Mouse (Mus musculus) ES-E14 (cell line): ENCODE measurements at regions not wholly inside any gene's neighbourhood (a gene's known extent, or its start where the extent isn't known, plus 50 kb on each side); places are given as distances from the start of the nearest gene placed in this dataset.

Source experiments
- DNase-seq: peaks from one replicate; pipeline ENCODE4 v3.0.0-alpha.2; 2013; ENCODE audit warnings: low read depth, low spot score
- H3K27ac ChIP-seq: 2 replicates; pipeline ENCODE4 v1.5.1; 2012; ENCODE audit warnings: low read depth, mild to moderate bottlenecking, low read length, moderate library complexity, mixed read lengths; ENCODE audit not compliant: poor library complexity, insufficient read depth, severe bottlenecking
- H3K36me3 ChIP-seq: 2 replicates; pipeline ENCODE4 v1.6.1; 2012; ENCODE audit warnings: mild to moderate bottlenecking, low read length, moderate library complexity, mixed read lengths; ENCODE audit not compliant: control insufficient read depth, poor library complexity, insufficient read depth, severe bottlenecking
- H3K4me1 ChIP-seq, 2 experiments: fragments of 150-350 bp in 1 of 2; sonication (generic) in 1 of 2; 2 replicates each; pipeline ENCODE4 v1.6.1; 2012; ENCODE audit warnings: low read length in 2 of 2, mild to moderate bottlenecking in 1 of 2, mixed read lengths in 1 of 2; ENCODE audit not compliant: control insufficient read depth in 2 of 2, insufficient read depth in 2 of 2, poor library complexity in 1 of 2
- H3K4me3 ChIP-seq, 2 experiments: fragments of 150-350 bp in 1 of 2; sonication (generic) in 1 of 2; 2 replicates each; pipeline ENCODE4 v1.5.1; 2012; ENCODE audit warnings: low read length in 2 of 2, low read depth in 1 of 2, mild to moderate bottlenecking in 1 of 2, mixed read lengths in 1 of 2; ENCODE audit not compliant: insufficient read depth in 1 of 2, poor library complexity in 1 of 2, severe bottlenecking in 1 of 2
- H3K9ac ChIP-seq: 2 replicates; pipeline ENCODE4 v1.6.1; 2012; ENCODE audit warnings: low read depth, mild to moderate bottlenecking, low read length, mixed read lengths; ENCODE audit not compliant: poor library complexity, insufficient read depth, severe bottlenecking
- H3K9me3 ChIP-seq: fragments of 150-350 bp; sonication (generic); 2 replicates; pipeline ENCODE4 v1.6.1; 2012; ENCODE audit warnings: low read depth, mild to moderate bottlenecking, low read length; ENCODE audit not compliant: control insufficient read depth, insufficient read depth
- CHD2 ChIP-seq: IDR thresholded peaks from 2 replicates; pipeline ENCODE4 v1.6.1; 2014; ENCODE audit warnings: mild to moderate bottlenecking, low read depth, low read length, inconsistent platforms
- HCFC1 ChIP-seq: IDR thresholded peaks from 2 replicates; pipeline ENCODE4 v1.6.1; 2012; ENCODE audit warnings: low read length, inconsistent platforms, borderline replicate concordance; ENCODE audit not compliant: insufficient read depth
- MAFK ChIP-seq: IDR thresholded peaks from 2 replicates; pipeline ENCODE4 v1.6.1; 2014; ENCODE audit warnings: mild to moderate bottlenecking, low read depth, low read length, inconsistent platforms; ENCODE audit not compliant: insufficient read depth
- ZC3H11A ChIP-seq: IDR thresholded peaks from 2 replicates; pipeline ENCODE4 v1.6.1; 2012; ENCODE audit warnings: low read depth, mild to moderate bottlenecking, inconsistent platforms, low read length, borderline replicate concordance
- ZNF384 ChIP-seq: IDR thresholded peaks from 2 replicates; pipeline ENCODE4 v1.6.1; 2012; ENCODE audit warnings: low read depth, low read length, inconsistent platforms
- in situ Hi-C, 2 experiments: fragments of 600-800 bp; cut with MboI; formaldehyde crosslinking; loops; one replicate each; pipeline ENCODE4 v1.15.1; 2025; ENCODE audit warnings: low sequenced_read_pairs in 2 of 2, inconsistent platforms in 1 of 2; ENCODE audit not compliant: unreplicated experiment in 2 of 2

DNA sequence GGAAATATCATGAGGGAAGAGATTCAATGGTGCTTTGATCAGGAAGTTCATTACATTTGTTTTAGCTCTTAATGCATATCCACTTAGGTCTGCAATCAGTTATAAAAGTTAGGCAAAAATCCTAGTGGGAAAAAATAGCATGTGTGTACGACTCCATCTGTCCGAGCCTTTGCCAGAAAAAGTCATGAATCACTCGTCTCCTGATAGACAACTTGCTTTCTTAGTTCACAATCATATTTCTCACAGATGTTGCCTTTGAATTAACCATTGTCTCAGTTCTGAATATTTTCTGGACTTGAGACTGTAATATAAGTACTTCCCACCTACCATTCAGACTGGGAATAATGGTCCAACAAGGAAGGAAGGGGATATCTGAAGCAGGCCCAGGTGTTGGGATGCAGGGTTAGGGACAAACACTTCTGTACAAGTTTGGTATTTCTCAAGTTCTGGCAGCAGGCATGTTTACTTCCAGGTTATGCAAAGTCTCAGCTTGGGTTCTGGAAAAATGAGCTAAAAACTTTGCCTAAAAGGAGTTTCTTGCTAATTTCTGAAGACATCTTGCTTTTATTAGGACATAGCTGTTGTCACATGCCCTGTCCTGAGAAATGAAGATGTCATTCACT, 98.4 kb upstream of the Col8a1 start:
- TF ChIP-seq MAFK (no peak), CHD2 (no peak), ZC3H11A (no peak), ZNF384 (no peak), HCFC1 (no peak)
- Histone ChIP-seq H3K36me3 (no peaks in the 10 kb centered on the region), H3K27ac (no peak overlapping the region), H3K4me1 (no peaks in the 10 kb centered on the region), H3K9me3 (no peaks in the 10 kb centered on the region), H3K4me3 (no peak overlapping the region), H3K9ac (no peak overlapping the region)
- in situ Hi-C loops: no loop called here
- no peak for DNase-seq

DNA sequence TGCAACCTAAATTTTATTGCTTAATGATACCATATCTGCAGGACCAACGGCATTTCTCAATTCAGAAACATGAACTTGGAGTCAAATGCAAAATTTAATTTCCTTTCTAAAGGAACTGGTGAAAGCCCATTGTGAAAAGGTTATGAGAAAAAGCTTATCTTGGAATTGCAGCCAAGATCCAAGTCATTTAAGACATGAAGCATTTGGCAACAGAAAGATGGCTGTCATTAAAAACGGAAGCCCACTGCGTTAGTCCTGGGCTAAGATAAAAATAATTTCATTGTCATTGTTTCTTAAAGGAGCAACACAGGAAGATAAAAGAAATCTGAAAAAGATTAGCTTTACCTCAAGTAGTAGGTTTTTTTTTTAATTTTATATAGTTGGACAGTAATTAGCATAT, 99.2 kb upstream of the Col8a1 start:
- no peaks in the 10 kb centered on the region for H3K36me3 ChIP-seq
- no peak for TF ChIP-seq MAFK
- TF ChIP-seq ZNF384: no peak
- no peak for TF ChIP-seq HCFC1
- no peak for TF ChIP-seq CHD2
- TF ChIP-seq ZC3H11A: no peak
- in situ Hi-C loops: no loop called here
- H3K27ac ChIP-seq: no peak overlapping the region
- no peaks in the 10 kb centered on the region for H3K9me3 ChIP-seq
- no peak overlapping the region for H3K4me3 ChIP-seq
- DNase-seq: no peak
- H3K4me1 ChIP-seq: no peaks in the 10 kb centered on the region
- no peak overlapping the region for H3K9ac ChIP-seq

DNA sequence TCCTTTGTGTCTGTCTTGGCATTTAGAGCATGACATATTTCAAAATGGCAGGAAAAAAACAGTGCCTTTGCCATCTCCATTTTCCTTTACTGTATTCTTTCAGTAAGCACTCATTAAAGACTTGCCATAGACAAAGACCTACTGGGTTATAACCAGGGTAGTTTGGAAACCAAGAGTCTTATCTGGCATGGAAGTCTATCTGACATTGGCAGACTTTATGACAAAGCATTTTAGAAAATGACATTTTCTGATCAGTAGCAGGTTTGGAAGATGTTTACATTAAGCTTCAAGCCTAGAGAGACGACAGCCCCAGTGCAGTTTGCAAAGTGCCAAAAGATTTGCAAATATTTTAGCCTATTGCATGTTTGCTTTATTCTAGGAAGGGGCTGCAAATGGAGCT, 102.5 kb upstream of the Col8a1 start:
- TF ChIP-seq HCFC1 (no peak), ZNF384 (no peak), CHD2 (no peak), MAFK (no peak), ZC3H11A (no peak)

DNA sequence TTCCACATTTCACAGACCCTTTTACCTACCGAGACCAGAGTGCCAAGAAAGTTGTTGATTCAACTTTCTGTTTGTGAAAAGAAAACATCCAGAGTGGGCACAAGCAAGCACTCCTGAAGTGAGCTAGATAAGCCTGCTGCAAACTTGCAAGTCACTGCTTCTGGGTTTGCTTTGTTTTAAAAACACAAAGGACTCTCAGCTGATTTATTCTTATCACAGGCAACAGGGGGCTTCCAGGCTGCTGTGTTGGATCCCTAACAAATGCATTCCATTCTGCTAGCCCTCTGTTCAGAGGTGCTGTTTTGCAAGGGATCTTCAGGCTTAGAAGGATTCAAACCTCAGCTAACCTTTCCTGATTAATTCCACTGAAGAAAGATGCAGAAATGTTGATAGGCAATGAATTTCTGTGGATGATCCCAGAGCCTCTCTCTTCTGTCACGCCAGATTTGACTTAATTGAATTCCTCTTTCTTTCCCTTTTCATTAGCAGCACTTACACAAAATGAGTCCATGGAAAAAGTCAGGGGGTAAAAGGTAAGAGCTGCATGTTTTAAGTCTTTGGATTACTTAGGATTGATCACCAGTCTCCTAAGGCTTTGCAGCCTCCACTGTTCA, 103.7 kb upstream of the Col8a1 start:
- TF ChIP-seq ZNF384: no peak
- no peak for TF ChIP-seq CHD2
- peak; percentile 57 for TF ChIP-seq MAFK
- TF ChIP-seq ZC3H11A: no peak

More for the DNA sequence above, 102.5 kb upstream of the Col8a1 start:
- no peak overlapping the region for H3K4me3 ChIP-seq
- H3K36me3 ChIP-seq: no peaks in the 10 kb centered on the region
- no peaks in the 10 kb centered on the region for H3K9me3 ChIP-seq
- H3K4me1 ChIP-seq: no peaks in the 10 kb centered on the region
- H3K27ac ChIP-seq: no peak overlapping the region
- in situ Hi-C loops: no loop called here
- H3K9ac ChIP-seq: no peak overlapping the region
- DNase-seq: no peak

DNA sequence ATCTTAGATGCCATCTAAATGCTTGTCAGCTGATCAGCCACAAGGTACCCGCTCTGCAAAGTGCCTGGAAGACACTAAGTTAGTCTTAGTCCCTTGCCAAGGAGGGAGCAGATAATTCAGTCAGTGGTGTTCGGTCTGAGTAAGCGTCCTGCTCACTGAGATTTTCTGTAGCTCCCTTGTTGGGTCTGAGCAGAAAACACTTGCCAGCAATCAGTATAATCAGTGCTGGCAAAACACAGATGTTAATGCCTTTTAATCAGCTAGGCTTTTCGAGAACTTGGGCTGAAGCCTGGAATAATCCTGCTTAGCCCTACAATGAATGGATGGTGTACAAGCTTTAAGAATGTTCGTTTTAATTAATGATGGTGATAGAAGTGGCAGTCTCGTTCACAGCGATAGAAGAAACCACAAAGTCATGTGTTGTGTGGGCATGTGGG, 104.2 kb upstream of the Col8a1 start:
- no peaks in the 10 kb centered on the region for H3K36me3 ChIP-seq
- in situ Hi-C loops: no loop called here
- no peak for TF ChIP-seq ZC3H11A
- no peak for TF ChIP-seq ZNF384
- no peak for TF ChIP-seq MAFK
- TF ChIP-seq CHD2: no peak
- H3K4me1 ChIP-seq: no peaks in the 10 kb centered on the region
- no peaks in the 10 kb centered on the region for H3K9me3 ChIP-seq
- H3K4me3 ChIP-seq: no peak overlapping the region
- no peak overlapping the region for H3K9ac ChIP-seq
- no peak for DNase-seq
- no peak overlapping the region for H3K27ac ChIP-seq

More for the DNA sequence above, 103.7 kb upstream of the Col8a1 start:
- no peak overlapping the region for H3K9ac ChIP-seq
- H3K9me3 ChIP-seq: no peaks in the 10 kb centered on the region
- in situ Hi-C loops: no loop called here
- no peaks in the 10 kb centered on the region for H3K4me1 ChIP-seq
- H3K36me3 ChIP-seq: no peaks in the 10 kb centered on the region
- no peak overlapping the region for H3K4me3 ChIP-seq
- no peak overlapping the region for H3K27ac ChIP-seq
- DNase-seq: peak; percentile 26
